14 mouse cellular contexts compared by ENCODE assay signal in the genomic region with DNA sequence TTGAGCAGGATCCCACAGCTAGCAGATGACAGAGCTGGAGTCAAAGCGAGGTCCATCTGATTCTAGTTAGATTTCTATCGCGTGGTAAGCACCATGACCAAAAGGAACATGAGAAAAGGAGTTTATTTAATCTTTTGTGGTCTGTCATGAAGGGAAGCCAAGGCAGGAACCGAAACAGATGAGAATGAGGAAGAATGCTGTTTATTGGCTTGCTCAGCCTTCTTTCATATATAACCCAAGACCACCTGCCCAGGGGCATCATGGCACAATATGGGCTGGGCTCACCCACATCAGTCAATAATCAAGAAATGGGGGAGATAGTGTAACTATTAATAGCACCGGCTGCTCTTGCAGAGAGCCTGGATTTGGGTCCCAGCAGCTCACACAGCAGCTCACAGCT. TPM values are rescaled to one million over a fixed set of nuclear protein-coding genes. Genes with fewer than 3 reads are reported as not detected.
"Had no signal": no experiment of that assay in that cellular context is flagged by ENCODE, and none has a peak within 500 bp of the region (broad histone marks: within the 10 kb centered on the region; RNA-seq: fewer than 3 reads in every experiment).

No protein-coding gene starts in this region.

- H3K9me3 ChIP-seq: kidney, embryonic 15.5 days; limb, embryonic 13.5 days; liver, embryonic 12.5 days; lung, embryonic 15.5 days; midbrain, embryonic 12.5 days had no signal

- H3K4me3 ChIP-seq: kidney, embryonic 15.5 days; limb, embryonic 13.5 days; liver, embryonic 12.5 days; lung, embryonic 15.5 days; midbrain, embryonic 12.5 days had no signal

- H3K4me2 ChIP-seq: kidney, embryonic 15.5 days; limb, embryonic 13.5 days; liver, embryonic 12.5 days; lung, embryonic 15.5 days; midbrain, embryonic 12.5 days had no signal

- H3K27ac ChIP-seq: kidney, embryonic 15.5 days; limb, embryonic 13.5 days; liver, embryonic 12.5 days; lung, embryonic 15.5 days; midbrain, embryonic 12.5 days had no signal

- DNase-seq: kidney, adult 11 months; kidney, postnatal 14 days; left cerebral cortex, postnatal 4 days; right cerebral cortex, adult 18-20 months; right cerebral cortex, postnatal 25 days; thymus, postnatal 4 days had no signal

- H3K27me3 ChIP-seq: kidney, embryonic 15.5 days; liver, embryonic 12.5 days; lung, embryonic 15.5 days had no signal

- H3K4me1 ChIP-seq: kidney, embryonic 15.5 days; limb, embryonic 13.5 days; liver, embryonic 12.5 days; lung, embryonic 15.5 days; midbrain, embryonic 12.5 days had no signal

- H3K36me3 ChIP-seq: kidney, embryonic 15.5 days; limb, embryonic 13.5 days; liver, embryonic 12.5 days; lung, embryonic 15.5 days; midbrain, embryonic 12.5 days had no signal

- ATAC-seq: liver, embryonic 12.5 days; midbrain, embryonic 16.5 days had no signal

- H3K9ac ChIP-seq: kidney, embryonic 15.5 days; limb, embryonic 13.5 days; liver, embryonic 12.5 days; lung, embryonic 15.5 days; midbrain, embryonic 12.5 days had no signal

RNA-seq across cellular contexts. Expression of a gene that starts 33.0 kb away (rescaled TPM):
- total RNA-seq: megakaryocyte-erythroid progenitor cell, adult 5-6 weeks had no signal
- polyA plus RNA-seq: liver, embryonic 12.5 days; liver, embryonic 16.5 days had no signal
